Mouse (Mus musculus) gastrocnemius, postnatal 36 days (tissue): Measurements from ENCODE around the gene Wscd2. TPM values are rescaled to one million over a fixed set of nuclear protein-coding genes. Genes with fewer than 3 reads are reported as not detected.
"Not testable (repeated sequence)": the region's sequence is repeated elsewhere in the genome, so short reads cannot be mapped to it uniquely, and the experiment has no call there.

Experiments
- DNase-seq, 2 experiments: peaks; one replicate each; pipeline ENCODE4 v3.0.0; 2022
- intact Hi-C: fragments of 180-260 bp; cut with DNase I; formaldehyde crosslinking; loops from one replicate; pipeline ENCODE4 v1.15.1; 2025
- total RNA-seq, 2 experiments: library from RNA; stranded (reverse); gene quantifications; 2 replicates each; pipeline ENCODE4 v1.2.3; 2021

The Wscd2 gene
- total RNA-seq, 2 experiments from 2014 or later: 0.23 to 0.30 TPM

- intact Hi-C loops: no loop called here
- no peak for DNase-seq
These were observed 88.3 kb downstream of the Wscd2 start for GRCm38 (mm10) chr5:113578428-113578827.

- DNase-seq: no peak
- intact Hi-C loops: no loop called here
These were observed 89.0 kb downstream of the Wscd2 start for GRCm38 (mm10) chr5:113579128-113579527.

DNA sequence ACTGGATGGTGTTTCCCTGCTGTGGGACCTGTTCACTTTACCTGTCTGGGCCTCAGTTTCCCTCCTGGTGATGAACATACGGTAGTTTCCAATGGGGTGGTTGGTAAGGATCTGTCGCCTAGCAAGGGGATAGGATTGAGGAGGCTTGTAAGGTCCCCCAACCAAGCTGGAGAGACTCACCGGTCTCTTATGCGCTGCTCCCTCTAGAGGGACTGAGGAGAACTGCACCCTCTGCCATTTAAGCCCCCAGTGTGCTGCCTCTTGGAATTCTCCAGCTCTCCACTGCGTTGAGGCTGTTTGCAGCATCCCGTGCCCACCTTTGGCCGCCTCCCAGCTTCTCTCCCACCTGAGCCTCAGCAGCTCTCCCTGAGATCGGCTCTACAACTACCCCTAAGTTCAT is 90.1 kb downstream of the Wscd2 start:
- DNase-seq: no peak
- intact Hi-C loops: no loop called here

GRCm38 (mm10) chr5:113580801-113581200 is 90.7 kb downstream of the Wscd2 start:
- intact Hi-C loops: no loop called here
- no peak for DNase-seq

DNA sequence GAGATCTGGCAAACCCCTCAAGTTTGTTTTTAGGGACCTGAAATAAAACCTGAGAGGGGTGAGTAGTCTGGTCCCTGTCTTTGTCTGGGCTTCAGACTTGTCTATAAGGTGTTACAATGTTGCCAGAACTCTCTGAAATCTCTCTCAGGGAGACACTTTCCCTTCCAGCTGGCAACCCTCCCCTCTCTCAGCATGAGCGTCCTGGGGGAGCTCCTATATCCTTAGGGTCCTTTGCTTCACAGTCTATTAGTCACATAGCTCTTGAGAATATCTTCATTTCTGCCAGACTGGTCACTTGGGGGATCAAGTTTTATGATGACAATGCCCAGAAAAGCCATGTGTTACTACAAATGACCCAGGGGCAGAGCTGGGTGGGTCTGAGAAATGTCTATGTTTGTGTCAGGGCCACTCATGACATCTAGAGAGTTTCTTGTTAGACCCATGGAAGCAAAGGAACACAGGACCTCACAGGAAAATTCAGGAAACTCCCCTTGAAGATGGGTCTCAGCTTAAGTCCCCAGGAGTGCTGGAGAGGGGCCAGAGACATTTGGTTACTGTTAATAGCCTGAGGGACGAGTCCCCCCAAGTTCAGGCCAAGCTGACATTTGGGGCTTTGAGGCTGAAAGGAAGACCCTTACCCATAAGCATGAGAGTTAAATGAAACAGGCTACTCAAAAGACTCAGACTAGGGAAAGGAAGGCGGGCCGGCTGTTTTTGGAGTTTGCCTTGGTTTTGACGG is 93.5 kb downstream of the Wscd2 start:
- intact Hi-C loops: no loop called here
- DNase-seq: no peak

DNA sequence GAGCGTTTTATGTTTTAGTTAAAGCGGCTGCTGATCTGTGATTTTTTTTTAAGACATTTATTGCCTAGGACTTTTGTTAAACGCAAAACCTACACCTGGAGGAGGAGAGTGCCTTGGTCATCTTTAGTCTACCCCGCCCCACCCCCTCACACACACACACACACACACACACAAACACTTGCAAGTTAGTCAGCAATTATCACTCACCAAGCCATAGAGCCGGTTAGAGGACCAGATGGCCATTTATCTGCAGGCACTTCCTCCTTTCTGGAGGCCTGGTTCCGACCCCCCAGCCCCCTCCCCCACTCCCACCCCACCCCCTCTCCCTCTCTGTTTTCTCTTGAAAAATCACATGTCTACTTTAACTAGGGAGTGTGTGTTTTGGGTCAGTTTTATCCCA is 94.3 kb downstream of the Wscd2 start:
- no peak for DNase-seq
- intact Hi-C loops: no loop called here

DNA sequence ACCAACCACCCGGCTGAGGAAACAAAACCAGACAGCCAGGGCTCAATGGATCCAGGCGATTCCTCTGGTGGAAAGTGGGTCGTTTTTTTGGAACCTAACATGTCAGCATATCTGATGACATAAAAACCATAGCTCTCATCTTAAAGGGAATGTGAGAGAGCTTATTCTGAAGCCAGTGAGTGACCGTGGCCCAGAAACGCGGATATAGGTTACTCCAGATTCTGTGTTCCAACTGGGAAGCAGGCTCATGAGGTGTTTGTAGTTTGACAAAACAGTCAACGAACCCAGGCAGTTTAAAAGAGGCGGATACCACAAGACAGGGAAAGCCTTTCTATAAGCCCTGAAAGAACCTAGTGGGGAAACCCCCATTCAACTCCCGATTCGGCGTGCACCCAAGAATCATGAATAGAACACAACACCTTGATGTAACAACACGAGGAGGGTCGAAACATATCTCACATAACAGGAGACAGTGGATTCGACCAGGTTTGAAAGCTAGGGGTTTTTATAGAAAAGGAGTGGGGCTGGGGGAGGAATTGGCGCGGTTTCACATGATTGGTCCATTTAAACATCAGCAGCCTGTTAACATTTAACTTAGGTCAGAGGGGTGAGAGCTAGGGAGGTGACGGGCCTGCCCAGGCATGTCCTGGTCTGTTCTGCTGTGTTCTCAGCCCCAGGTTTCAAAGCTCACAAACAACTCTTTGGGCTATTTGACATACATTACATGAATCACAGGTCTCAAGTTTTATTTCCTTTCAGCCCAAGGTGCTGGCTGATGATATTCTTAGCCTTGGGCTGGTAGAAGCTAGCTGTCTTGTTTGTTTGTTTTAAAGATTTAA is 95.7 kb downstream of the Wscd2 start:
- intact Hi-C loops: loop anchor here (5.0 kb wide), 1 partner anchor 136 kb away; the partner anchor contains the start of gene 1700069L16Rik
- DNase-seq: not testable (repeated sequence)

DNA sequence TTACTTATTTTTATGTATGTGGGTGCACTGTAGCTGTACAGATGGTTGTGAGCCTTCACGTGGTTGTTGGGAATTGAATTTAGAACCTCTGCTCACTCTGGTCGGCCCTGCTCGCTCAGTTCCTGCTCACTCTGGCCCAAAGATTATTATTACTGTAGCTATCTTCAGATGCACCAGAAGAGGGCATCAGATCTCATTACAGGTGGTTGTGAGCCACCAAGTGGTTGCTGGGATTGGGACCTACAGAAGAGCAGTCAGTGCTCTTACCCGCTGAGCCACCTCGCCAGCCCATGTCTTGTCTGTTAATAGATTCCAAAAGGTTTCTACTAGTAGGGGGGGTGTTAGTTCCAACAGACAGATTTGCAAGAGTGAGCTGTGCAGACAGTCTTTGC is 96.3 kb downstream of the Wscd2 start:
- intact Hi-C loops: loop anchor here (5.0 kb wide), 1 partner anchor 136 kb away; the partner anchor contains the start of gene 1700069L16Rik
- not testable (repeated sequence) for DNase-seq

DNA sequence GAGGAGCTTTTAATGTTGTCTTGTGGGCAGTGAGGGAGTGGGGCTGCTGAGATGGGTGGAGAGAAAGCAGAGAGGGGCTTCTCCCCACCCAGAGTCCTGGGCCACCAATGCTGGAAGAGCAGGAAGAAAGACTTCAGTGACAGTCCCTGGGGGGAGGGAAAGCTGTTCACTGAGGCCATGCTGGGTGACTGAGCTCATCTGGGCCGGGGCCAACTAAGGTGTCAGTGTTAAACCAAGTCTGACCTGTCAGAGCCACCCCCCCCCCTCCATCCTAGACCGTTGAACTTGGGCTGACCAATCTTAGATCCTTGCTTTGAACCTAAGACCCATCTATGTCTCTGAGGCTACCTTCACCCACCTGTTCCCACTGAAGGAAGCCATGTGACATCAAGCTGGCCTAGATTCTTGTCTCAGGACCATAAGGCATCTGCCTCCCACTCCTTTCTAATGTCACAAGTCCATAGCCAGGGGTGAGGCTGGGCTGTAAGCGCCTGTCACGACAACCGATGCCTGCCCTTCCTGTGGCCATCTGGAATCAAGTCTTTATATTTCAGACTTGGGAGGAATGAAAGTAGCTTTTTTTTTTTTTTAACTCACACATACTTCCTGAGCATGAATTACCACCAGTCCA is 100.0 kb downstream of the Wscd2 start:
- no peak for DNase-seq
- intact Hi-C loops: no loop called here

- no peak for DNase-seq
These were observed 101.0 kb downstream of the Wscd2 start for GRCm38 (mm10) chr5:113591166-113591565.

DNA sequence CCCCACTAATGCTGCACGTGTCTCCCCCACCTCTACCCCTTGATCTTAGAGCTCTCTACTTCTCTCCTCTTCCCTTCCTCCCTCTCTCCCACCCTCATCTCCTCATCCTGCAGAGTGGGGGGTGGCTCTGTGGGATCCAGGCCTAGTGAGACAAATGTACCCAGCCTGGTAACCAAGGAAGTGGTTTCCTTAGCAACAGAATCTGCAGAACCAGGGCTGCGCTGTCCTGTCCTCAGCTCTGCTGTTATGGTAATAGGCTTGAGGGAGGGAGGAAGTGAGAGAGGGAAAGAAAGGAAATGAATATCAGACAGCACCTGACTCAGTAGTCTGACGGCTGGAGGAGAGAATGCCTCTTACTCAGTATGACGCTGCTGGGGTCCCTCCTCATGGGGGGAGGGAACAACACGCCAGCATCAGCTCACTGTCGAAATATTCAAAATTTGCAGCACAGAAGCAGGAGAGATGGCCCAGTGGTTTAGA is 101.7 kb downstream of the Wscd2 start:
- no peak for DNase-seq
- intact Hi-C loops: no loop called here

More at GRCm38 (mm10) chr5:113591166-113591565, 101.0 kb downstream of the Wscd2 start:
- intact Hi-C loops: no loop called here

- intact Hi-C loops: no loop called here
- DNase-seq: no peak
These were observed 104.0 kb downstream of the Wscd2 start for GRCm38 (mm10) chr5:113593911-113594705.

DNA sequence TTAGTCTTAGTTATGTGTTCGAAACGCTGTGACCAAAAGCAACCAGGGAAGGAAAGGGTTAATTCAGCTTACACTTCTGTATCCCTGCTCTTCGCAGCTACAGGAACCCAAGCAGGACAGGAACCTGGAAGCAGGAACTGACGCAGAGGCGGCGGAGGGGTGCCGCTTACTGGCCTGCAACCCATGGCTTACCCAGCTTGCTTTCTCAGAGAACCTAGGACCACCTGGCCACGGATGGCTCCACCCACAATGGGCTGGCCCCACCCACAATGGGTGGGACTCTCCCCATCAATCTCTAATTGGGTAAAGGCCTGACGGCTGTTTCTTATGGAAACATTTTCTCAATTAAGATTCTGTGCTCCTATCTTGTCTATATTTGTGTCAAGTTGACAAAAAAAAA is 106.1 kb downstream of the Wscd2 start:
- no peak for DNase-seq
- intact Hi-C loops: no loop called here

GRCm38 (mm10) chr5:113596780-113597353 is 106.7 kb downstream of the Wscd2 start:
- intact Hi-C loops: no loop called here

GRCm38 (mm10) chr5:113600181-113600580 is 110.0 kb downstream of the Wscd2 start:
- DNase-seq: no peak
- intact Hi-C loops: no loop called here

More at GRCm38 (mm10) chr5:113596780-113597353, 106.7 kb downstream of the Wscd2 start:
- DNase-seq: no peak

- no peak for DNase-seq
- intact Hi-C loops: no loop called here
These were observed 110.7 kb downstream of the Wscd2 start for GRCm38 (mm10) chr5:113600803-113601202.

DNA sequence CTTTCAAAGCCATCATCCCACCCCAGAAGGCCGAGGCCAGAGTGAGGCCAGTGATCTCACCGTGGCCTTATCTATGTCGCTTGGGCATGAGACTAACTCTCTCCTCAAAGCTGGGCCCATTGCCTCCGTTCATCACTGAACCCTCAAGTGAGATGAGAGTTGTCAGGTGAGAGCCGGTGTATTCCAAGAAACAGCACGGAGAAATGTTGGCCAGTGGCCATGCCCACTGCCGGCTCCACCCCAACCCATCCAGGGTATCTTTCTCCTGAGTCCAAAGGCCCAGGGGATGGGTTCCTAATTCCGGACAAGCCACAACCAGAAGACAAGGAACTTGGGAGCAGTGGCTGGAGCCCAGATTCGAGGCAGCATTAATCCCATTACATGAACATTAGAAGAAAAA is 113.3 kb downstream of the Wscd2 start:
- DNase-seq: no peak
- intact Hi-C loops: no loop called here

- DNase-seq: no peak
- intact Hi-C loops: no loop called here
These were observed 114.6 kb downstream of the Wscd2 start for GRCm38 (mm10) chr5:113604758-113605157.

- intact Hi-C loops: no loop called here
- DNase-seq: no peak
These were observed 116.0 kb downstream of the Wscd2 start for GRCm38 (mm10) chr5:113606121-113606520.
